Comparison of ENCODE assay signal across 8 mouse cellular contexts in the genomic region with DNA sequence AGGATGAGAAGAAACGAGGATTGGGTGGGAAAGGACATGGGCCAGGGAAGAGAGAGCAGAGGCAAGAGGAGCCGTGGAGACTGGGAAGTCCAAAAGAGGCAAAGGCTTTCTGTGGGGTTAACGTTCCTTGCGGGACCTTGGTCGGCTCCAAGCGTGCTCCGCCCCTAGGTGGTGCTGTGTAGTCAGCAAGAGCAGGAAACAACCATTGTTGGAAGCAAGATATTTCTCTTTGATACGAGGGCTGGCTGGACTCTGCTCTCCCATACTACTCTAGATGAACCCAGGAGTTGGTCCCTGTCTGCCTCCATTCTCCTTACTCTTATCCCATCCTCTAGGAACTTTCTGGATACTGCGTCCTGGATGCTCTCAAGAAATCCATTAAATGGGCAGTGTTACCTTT.
DNase-seq lines count a peak whose midpoint lies in the region; TF ChIP-seq lines count a peak whose summit lies in the region.

No protein-coding gene starts in this region.

- TF ChIP-seq EP300 in heart, adult 2 months (IDR thresholded peaks at IDR 0.05; ENCODE audit: insufficient read depth, low read depth, low read length) = no peak

- no peaks in the 10 kb centered on the region for H3K4me1 ChIP-seq in thymus, adult 2 months (replicated peaks; ENCODE audit: control insufficient read depth, insufficient read depth, low read length)
- H3K4me1 ChIP-seq in heart, adult 2 months (ENCODE audit: control insufficient read depth, insufficient read depth, low read length) = peaks cover 2% of the 10 kb centered on the region
- H3K4me1 ChIP-seq in liver, adult 2 months (ENCODE audit: control insufficient read depth, insufficient read depth, low read length) = no peaks in the 10 kb centered on the region

- no peaks in the 10 kb centered on the region for H3K36me3 ChIP-seq in thymus, adult 2 months (ENCODE audit: control insufficient read depth, insufficient read depth, low read length)
- H3K36me3 ChIP-seq in heart, adult 2 months (ENCODE audit: control insufficient read depth, insufficient read depth, low read length) = no peaks in the 10 kb centered on the region
- H3K36me3 ChIP-seq in liver, adult 2 months (ENCODE audit: control insufficient read depth, insufficient read depth, low read length) = no peaks in the 10 kb centered on the region

- TF ChIP-seq POLR2A in thymus, adult 2 months (IDR thresholded peaks at IDR 0.05; ENCODE audit: control insufficient read depth, extremely low read depth, insufficient read depth, low read length, poor library complexity) = no peak
- no peak for TF ChIP-seq POLR2A in heart, adult 2 months (IDR thresholded peaks at IDR 0.05; ENCODE audit: insufficient read depth, low read depth, low read length)
- no peak for TF ChIP-seq POLR2A in liver, adult 2 months (IDR thresholded peaks at IDR 0.05; ENCODE audit: extremely low read depth, insufficient read depth, low read length)

- no peak overlapping the region for H3K27ac ChIP-seq in thymus, adult 2 months (ENCODE audit: control insufficient read depth, insufficient read depth, low read length)
- no peak overlapping the region for H3K27ac ChIP-seq in heart, adult 2 months
- no peak overlapping the region for H3K27ac ChIP-seq in liver, adult 2 months (replicated peaks; ENCODE audit: insufficient read depth, low read depth, low read length)

- H3K9ac ChIP-seq in heart, adult 2 months (ENCODE audit: low read depth, low read length) = no peak overlapping the region
- no peak overlapping the region for H3K9ac ChIP-seq in liver, adult 2 months (ENCODE audit: low read depth, low read length)

- WGBS in thymus, adult 2 months = 26% methylated on average over 9 of the region's 9 CpGs
- WGBS in heart, adult 2 months = 16% methylated on average over 9 of the region's 9 CpGs
- 19% methylated on average over 9 of the region's 9 CpGs for WGBS in liver, adult 2 months

- no peak overlapping the region for H3K4me3 ChIP-seq in thymus, adult 2 months (ENCODE audit: control insufficient read depth, insufficient read depth, low read length)
- no peak overlapping the region for H3K4me3 ChIP-seq in heart, adult 2 months
- no peak overlapping the region for H3K4me3 ChIP-seq in liver, adult 2 months (ENCODE audit: insufficient read depth, low read depth, low read length)

- TF ChIP-seq CTCF in thymus, adult 2 months (IDR thresholded peaks at IDR 0.05; ENCODE audit: borderline replicate concordance, control insufficient read depth, extremely low read depth, insufficient read depth, low read length, poor library complexity) = no peak
- TF ChIP-seq CTCF in heart, adult 2 months (IDR thresholded peaks at IDR 0.05) = peak; percentile 86
- peak; percentile 86 for TF ChIP-seq CTCF in liver, adult 2 months (IDR thresholded peaks at IDR 0.05; ENCODE audit: low read depth, low read length)

- intact Hi-C loops in heart, adult 2 months (cut with DNase I) = loop anchor here (1.0 kb wide), 1 partner anchor 382 kb away; no protein-coding TSS in a partner anchor

- no peaks in the 10 kb centered on the region for H3K27me3 ChIP-seq in thymus, adult 2 months (ENCODE audit: control insufficient read depth, insufficient read depth, low read length)
- H3K27me3 ChIP-seq in heart, adult 2 months (ENCODE audit: control insufficient read depth, insufficient read depth, low read length) = no peaks in the 10 kb centered on the region
- H3K27me3 ChIP-seq in liver, adult 2 months (ENCODE audit: control insufficient read depth, insufficient read depth, low read length) = no peaks in the 10 kb centered on the region

- DNase-seq in thymus, adult 2 months = peak; percentile 9
- no peak for DNase-seq in thymus, adult 18-20 months
- DNase-seq in embryo, embryonic 10.5 days (ENCODE audit: low spot score) = peak; percentile 78
- DNase-seq in heart, adult 2 months = peak; percentile 66 to 79
- peak; percentile 91 for DNase-seq in kidney, postnatal 10 days
- DNase-seq in liver, adult 2 months (ENCODE audit: extremely low read depth, low read depth, low spot score) = peak; percentile 40
- peak; percentile 72 to 73 for DNase-seq in right cerebral cortex, adult 2 months (ENCODE audit: low spot score in 2 of 2)
- DNase-seq in natural killer cell, adult 2 months (ENCODE audit: low spot score in 2 of 2) = no peak

- no peaks in the 10 kb centered on the region for H3K79me2 ChIP-seq in heart, adult 2 months (replicated peaks; ENCODE audit: control insufficient read depth, insufficient read depth, low read length)
- no peaks in the 10 kb centered on the region for H3K79me2 ChIP-seq in liver, adult 2 months (ENCODE audit: control insufficient read depth, insufficient read depth, low read length)

Comparison
In these comparisons a context has a peak if more than half of its experiments do, and no peak if none do; other contexts are left out.
1. DNase-seq: peak in thymus, adult 2 months (single experiment), embryo, embryonic 10.5 days (single experiment), heart, adult 2 months (2 of 2), kidney, postnatal 10 days (single experiment), liver, adult 2 months (single experiment) and right cerebral cortex, adult 2 months (2 of 2); none in thymus, adult 18-20 months (0 of 2) and natural killer cell, adult 2 months (0 of 2).